In the genomic region with DNA sequence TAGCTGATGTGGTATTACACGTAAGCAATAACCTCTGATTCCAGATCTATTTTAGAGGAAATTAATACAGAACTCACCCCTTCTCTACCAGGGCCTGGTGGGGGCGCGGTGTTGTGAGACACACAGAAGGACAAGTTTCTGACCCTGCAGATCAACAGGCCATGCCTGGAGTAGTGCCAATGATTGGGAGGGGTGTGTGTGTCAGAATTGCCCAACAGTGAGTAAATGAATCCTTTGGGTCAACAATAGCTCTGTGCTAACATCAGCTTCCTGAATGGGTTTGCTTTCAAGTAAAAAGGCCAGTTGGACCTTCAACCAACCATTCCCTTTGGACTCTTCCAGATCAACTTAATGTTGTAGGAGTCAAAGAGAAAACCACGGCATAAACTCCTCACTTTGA, we compare ENCODE assay signal across 12 mouse cellular contexts. TPM values are rescaled to one million over a fixed set of nuclear protein-coding genes. Genes with fewer than 3 reads are reported as not detected.
DNase-seq lines count a peak whose midpoint lies in the region; ATAC-seq and TF ChIP-seq lines count a peak whose summit lies in the region.
"Had no signal": no experiment of that assay in that cellular context is flagged by ENCODE, and none has a peak within 500 bp of the region (broad histone marks: within the 10 kb centered on the region; RNA-seq: fewer than 3 reads in every experiment).

No protein-coding gene starts in this region.

- no peaks in the 10 kb centered on the region for H3K36me3 ChIP-seq in intestine, embryonic 16.5 days (ENCODE audit: control insufficient read depth, insufficient read depth, low read length)
- H3K36me3 ChIP-seq in lung, postnatal 0 days (ENCODE audit: insufficient read depth, low read length): no peaks in the 10 kb centered on the region
- H3K36me3 ChIP-seq in forebrain, embryonic 13.5 days (ENCODE audit: poor library complexity, severe bottlenecking): no peaks in the 10 kb centered on the region
- H3K36me3 ChIP-seq: heart, embryonic 15.5 days had no signal

- peak; percentile 44 to 59 for DNase-seq in urinary bladder, adult 18-20 months (ENCODE audit: low spot score in 2 of 2)
- DNase-seq in urinary bladder, adult 2 months (ENCODE audit: low spot score): no peak
- peak; percentile 82 for DNase-seq in lung, postnatal 0 days (ENCODE audit: low spot score)
- no peak for DNase-seq in left cerebral cortex, postnatal 10 days (ENCODE audit: extremely low spot score in 1 of 2, low spot score in 2 of 2)
- DNase-seq: cerebellum, adult 9-11 months; kidney, adult 11 months had no signal

- H3K27me3 ChIP-seq in intestine, embryonic 16.5 days (replicated peaks; ENCODE audit: control insufficient read depth, insufficient read depth, low read length): no peaks in the 10 kb centered on the region
- H3K27me3 ChIP-seq in lung, postnatal 0 days (replicated peaks; ENCODE audit: insufficient read depth, low read length): no peaks in the 10 kb centered on the region
- H3K27me3 ChIP-seq in forebrain, embryonic 13.5 days: no peaks in the 10 kb centered on the region

- H3K4me2 ChIP-seq in intestine, embryonic 16.5 days (ENCODE audit: low read depth, low read length): no peak overlapping the region
- H3K4me2 ChIP-seq in lung, postnatal 0 days (replicated peaks; ENCODE audit: low read depth, low read length): no peak overlapping the region
- no peak overlapping the region for H3K4me2 ChIP-seq in forebrain, embryonic 13.5 days
- H3K4me2 ChIP-seq: heart, embryonic 15.5 days had no signal

- intact Hi-C loops in left cerebral cortex, postnatal 10 days (cut with DNase I): no loop called here

- peak; percentile 61; the same call in 1 of the 2 replicates for TF ChIP-seq EP300 in lung, postnatal 0 days (IDR thresholded peaks at IDR 0.05)

- no peak overlapping the region for H3K27ac ChIP-seq in intestine, embryonic 16.5 days (ENCODE audit: low read length)
- no peak overlapping the region for H3K27ac ChIP-seq in lung, postnatal 0 days (ENCODE audit: low read length)
- H3K27ac ChIP-seq in forebrain, embryonic 13.5 days: no peak overlapping the region
- H3K27ac ChIP-seq: heart, embryonic 15.5 days; macrophage had no signal

- H3K4me3 ChIP-seq in intestine, embryonic 16.5 days (ENCODE audit: low read length): no peak overlapping the region
- H3K4me3 ChIP-seq in lung, postnatal 0 days (ENCODE audit: low read depth, low read length): no peak overlapping the region
- no peak overlapping the region for H3K4me3 ChIP-seq in forebrain, embryonic 13.5 days
- H3K4me3 ChIP-seq: heart, embryonic 15.5 days had no signal

- H3K9ac ChIP-seq in intestine, embryonic 16.5 days (ENCODE audit: low read depth, low read length): no peak overlapping the region
- no peak overlapping the region for H3K9ac ChIP-seq in lung, postnatal 0 days (replicated peaks; ENCODE audit: low read depth)
- no peak overlapping the region for H3K9ac ChIP-seq in forebrain, embryonic 13.5 days
- H3K9ac ChIP-seq: heart, embryonic 15.5 days had no signal

- 0 out of 2 replicates have a peak, but pooled peaks have one; percentile 12 for TF ChIP-seq CTCF in lung, postnatal 0 days (IDR thresholded peaks at IDR 0.05)

- WGBS in intestine, embryonic 16.5 days: 82% methylated on average over 4 of the region's 4 CpGs
- WGBS in lung, postnatal 0 days: 58% methylated on average over 4 of the region's 4 CpGs
- 89% methylated on average over 4 of the region's 4 CpGs for WGBS in forebrain, embryonic 13.5 days

- no peaks in the 10 kb centered on the region for H3K4me1 ChIP-seq in intestine, embryonic 16.5 days (ENCODE audit: control insufficient read depth, insufficient read depth, low read length)
- no peaks in the 10 kb centered on the region for H3K4me1 ChIP-seq in lung, postnatal 0 days (ENCODE audit: insufficient read depth, low read depth, low read length)
- H3K4me1 ChIP-seq in forebrain, embryonic 13.5 days: peaks cover 7% of the 10 kb centered on the region; the same call in 1 of the 2 replicates
- H3K4me1 ChIP-seq: heart, embryonic 15.5 days had no signal

- peak; percentile 77 for ATAC-seq in intestine, embryonic 16.5 days
- peak; percentile 71 for ATAC-seq in lung, postnatal 0 days
- ATAC-seq in CD4-positive, CD25-positive, alpha-beta regulatory T cell, adult 4 months: no peak
- ATAC-seq in forebrain, embryonic 13.5 days: no peak

- H3K9me3 ChIP-seq in intestine, embryonic 16.5 days (ENCODE audit: control insufficient read depth, low read length): no peaks in the 10 kb centered on the region
- H3K9me3 ChIP-seq in lung, postnatal 0 days (ENCODE audit: low read length): no peaks in the 10 kb centered on the region
- H3K9me3 ChIP-seq in forebrain, embryonic 13.5 days (replicated peaks): no peaks in the 10 kb centered on the region
- H3K9me3 ChIP-seq: heart, embryonic 15.5 days had no signal

RNA-seq across cellular contexts. Expression of gene Kcnv2, which starts 6.3 kb away (rescaled TPM):
- polyA plus RNA-seq in urinary bladder, adult 2 months (2012; rRNA removed): 0.03 and 0.09 TPM in 2 replicates
- polyA plus RNA-seq in intestine, embryonic 16.5 days (2015; fragmentation: Nextera tagmentation; extraction: Ambion mirVana): 0.07 and 0.13 TPM in 2 replicates
- 0.02 TPM in 1 of 2 replicates, not detected in the other for polyA plus RNA-seq in lung, postnatal 0 days (2015; fragmentation: Nextera tagmentation; extraction: Ambion mirVana)
- polyA plus RNA-seq in CD4-positive, CD25-positive, alpha-beta regulatory T cell, adult 4 months (2017; shearing (Covaris generic)): not detected
- total RNA-seq in left cerebral cortex, postnatal 10 days (2021): not detected
- not detected in 2 replicates for polyA plus RNA-seq in forebrain, embryonic 13.5 days (2015; fragmentation: Nextera tagmentation; extraction: Ambion mirVana)
- total RNA-seq: monocyte, adult 5-6 weeks had no signal
- polyA plus RNA-seq: macrophage had no signal

Comparison
In these comparisons a context has a peak if more than half of its experiments do, and no peak if none do; other contexts are left out.
1. DNase-seq: peak in urinary bladder, adult 18-20 months (2 of 2) and lung, postnatal 0 days (single experiment); none in urinary bladder, adult 2 months (single experiment) and left cerebral cortex, postnatal 10 days (0 of 2).
2. ATAC-seq: peak in intestine, embryonic 16.5 days (single experiment) and lung, postnatal 0 days (single experiment); none in CD4-positive, CD25-positive, alpha-beta regulatory T cell, adult 4 months (single experiment) and forebrain, embryonic 13.5 days (single experiment).